21 mouse cellular contexts compared by ENCODE assay signal in genomic region chr10:4523078-4523477, GRCm38 (mm10). TPM values are rescaled to one million over a fixed set of nuclear protein-coding genes. Genes with fewer than 3 reads are reported as not detected.
"Had no signal": no experiment of that assay in that cellular context is flagged by ENCODE, and none has a peak within 500 bp of the region (broad histone marks: within the 10 kb centered on the region; RNA-seq: fewer than 3 reads in every experiment).

No protein-coding gene starts in this region.

- H3K4me3 ChIP-seq: limb, embryonic 12.5 days; limb, embryonic 15.5 days had no signal

- H3K9me3 ChIP-seq: limb, embryonic 12.5 days; limb, embryonic 15.5 days had no signal

- H3K27me3 ChIP-seq: limb, embryonic 12.5 days; limb, embryonic 15.5 days had no signal

- H3K27ac ChIP-seq: limb, embryonic 12.5 days; limb, embryonic 15.5 days; liver, embryonic 14.5 days; stomach, postnatal 0 days had no signal

- DNase-seq: kidney, adult 8-10 months; kidney, postnatal 14 days; left cerebral cortex, postnatal 4 days; liver, postnatal 0 days; lung, embryonic 14.5 days; midbrain, embryonic 14.5 days; thymus, adult 2 months; thymus, postnatal 14 days; thymus, postnatal 4 days had no signal

- ATAC-seq: liver, postnatal 0 days; lung, postnatal 0 days had no signal

- H3K4me1 ChIP-seq: limb, embryonic 12.5 days; limb, embryonic 15.5 days had no signal

- H3K4me2 ChIP-seq: limb, embryonic 12.5 days; limb, embryonic 15.5 days; liver, embryonic 11.5 days; lung, embryonic 14.5 days; midbrain, embryonic 11.5 days had no signal

- H3K9ac ChIP-seq: limb, embryonic 12.5 days; limb, embryonic 15.5 days; liver, embryonic 14.5 days; liver, postnatal 0 days; lung, embryonic 14.5 days had no signal

- H3K36me3 ChIP-seq: limb, embryonic 12.5 days; limb, embryonic 15.5 days had no signal

RNA-seq across cellular contexts. Expression of gene Ccdc170, which starts 40.8 kb away (rescaled TPM):
- total RNA-seq: megakaryocyte-erythroid progenitor cell, adult 5-6 weeks had no signal
- polyA plus RNA-seq: liver, embryonic 11.5 days; liver, embryonic 14.5 days; liver, postnatal 0 days; neural tube, embryonic 11.5 days; small intestine, adult 2 months; spleen, adult 2 months; stomach, embryonic 14.5 days; stomach, postnatal 0 days had no signal
